Mouse (Mus musculus) forebrain, embryonic 13.5 days (tissue): Measurements from ENCODE around the gene Gas7. TPM values are rescaled to one million over a fixed set of nuclear protein-coding genes. Genes with fewer than 3 reads are reported as not detected.

Experiments used
- ATAC-seq: fragments of 200-750 bp; cut with Nextera tagmentation; 2 replicates; pipeline ENCODE4 v1.8.0; 2017
- H3K27ac ChIP-seq: fragments of 300-500 bp; sonication (generic); 2 replicates; pipeline ENCODE4 v1.5.1; 2015; ENCODE audit warnings: inconsistent platforms, mild to moderate bottlenecking, moderate library complexity
- H3K27me3 ChIP-seq: fragments of 300-500 bp; sonication (generic); 2 replicates; pipeline ENCODE4 v1.6.1; 2015; ENCODE audit warnings: mild to moderate bottlenecking, inconsistent platforms
- H3K36me3 ChIP-seq: fragments of 300-500 bp; sonication (generic); 2 replicates; pipeline ENCODE4 v1.6.1; 2015; ENCODE audit warnings: mild to moderate bottlenecking, inconsistent platforms; ENCODE audit not compliant: poor library complexity, severe bottlenecking
- H3K4me1 ChIP-seq: fragments of 300-500 bp; sonication (generic); 2 replicates; pipeline ENCODE4 v1.6.1; 2015; ENCODE audit warnings: inconsistent platforms
- H3K4me2 ChIP-seq: fragments of 300-500 bp; sonication (generic); 2 replicates; pipeline ENCODE4 v1.6.1; 2015; ENCODE audit warnings: inconsistent platforms, mild to moderate bottlenecking, moderate library complexity
- H3K4me3 ChIP-seq: fragments of 300-500 bp; sonication (generic); 2 replicates; pipeline ENCODE4 v1.5.1; 2015; ENCODE audit warnings: mild to moderate bottlenecking, inconsistent platforms
- H3K9ac ChIP-seq: fragments of 300-500 bp; sonication (generic); 2 replicates; pipeline ENCODE4 v1.6.1; 2015; ENCODE audit warnings: mild to moderate bottlenecking, inconsistent platforms
- H3K9me3 ChIP-seq: fragments of 300-500 bp; sonication (generic); replicated peaks from 2 replicates; pipeline ENCODE4 v1.6.1; 2016; ENCODE audit warnings: inconsistent platforms
- WGBS: fragments of 180-500 bp; shearing (Covaris S2); methylation state at CpG from one replicate; pipeline ENCODE4 v1.1.7; 2015; 5-methylcytosine and 5-hydroxymethylcytosine counted together
- polyA plus RNA-seq: library from polyadenylated mRNA; unstranded; fragments of >200 nt; fragmentation: Nextera tagmentation; extraction: Ambion mirVana; gene quantifications from 2 replicates; pipeline ENCODE4 v1.2.1, GENCODE M21; 2015

Gene Gas7
- polyA plus RNA-seq, 1 experiment from 2014 or later, result 18.3 TPM

DNA sequence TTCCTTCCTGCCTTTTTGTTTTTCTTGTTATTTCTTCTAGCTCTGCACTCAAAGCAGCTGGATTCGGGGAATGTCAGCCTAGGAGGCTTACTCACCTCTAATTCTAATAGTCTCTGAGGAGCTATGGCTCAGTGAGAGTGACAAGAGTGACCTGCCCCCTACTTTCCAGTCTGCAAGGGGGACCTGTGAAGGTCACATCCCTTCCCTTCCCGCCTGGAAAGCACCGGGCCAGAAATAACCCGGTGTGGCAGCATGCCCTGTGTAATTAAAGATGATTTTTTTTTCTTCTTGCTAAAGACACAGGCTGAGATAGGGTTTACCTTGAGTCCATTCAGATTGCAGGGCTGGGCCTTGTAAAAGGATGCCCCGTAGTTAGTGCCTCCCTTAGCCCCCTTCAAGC lies 91.3 kb downstream of the Gas7 start:
- Histone ChIP-seq H3K27ac (no peak overlapping the region), H3K4me3 (no peak overlapping the region), H3K4me1 (0 out of 2 replicates have a peak, but pooled peaks cover 11% of the 10 kb centered on the region), H3K4me2 (no peak overlapping the region), H3K9ac (no peak overlapping the region), H3K9me3 (no peaks in the 10 kb centered on the region), H3K36me3 (no peaks in the 10 kb centered on the region), H3K27me3 (no peaks in the 10 kb centered on the region)
- 48% methylated on average over 5 of the region's 5 CpGs for WGBS
- no peak for ATAC-seq

DNA sequence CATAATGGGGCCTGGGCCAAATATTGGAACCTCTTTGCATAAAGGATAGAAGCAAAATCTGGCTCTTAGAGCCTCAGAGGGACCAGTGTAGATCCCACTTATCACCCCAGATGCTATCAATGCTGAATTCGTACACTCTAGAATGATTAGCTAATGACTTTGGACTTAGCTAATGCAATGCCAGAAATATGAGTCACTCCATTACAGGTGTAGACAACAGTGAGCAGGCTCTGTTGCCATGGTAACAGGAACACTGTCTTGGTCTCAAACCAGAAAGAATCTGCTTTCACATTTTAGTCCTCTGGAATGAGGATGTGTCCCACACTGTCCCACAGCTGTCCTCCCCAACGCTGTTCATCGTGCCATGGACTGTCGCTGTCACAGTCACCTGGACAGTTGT lies 94.1 kb downstream of the Gas7 start:
- H3K4me3 ChIP-seq, result no peak overlapping the region
- H3K4me1 ChIP-seq, result 0 out of 2 replicates have a peak, but pooled peaks cover 11% of the 10 kb centered on the region
- H3K9ac ChIP-seq, result no peak overlapping the region
- H3K27ac ChIP-seq, result no peak overlapping the region
- H3K4me2 ChIP-seq, result no peak overlapping the region
- WGBS, result 88% methylated on average over 4 of the region's 4 CpGs
- H3K36me3 ChIP-seq, result no peaks in the 10 kb centered on the region
- H3K27me3 ChIP-seq, result no peaks in the 10 kb centered on the region
- peak; percentile 8; the same call in 1 of the 2 replicates for ATAC-seq
- H3K9me3 ChIP-seq, result no peaks in the 10 kb centered on the region

- WGBS, result 84% methylated on average over 13 of the region's 13 CpGs
- Histone ChIP-seq H3K27ac (no peak overlapping the region), H3K9ac (no peak overlapping the region), H3K4me3 (no peak overlapping the region), H3K36me3 (no peaks in the 10 kb centered on the region), H3K4me1 (0 out of 2 replicates have a peak, but pooled peaks cover 11% of the 10 kb centered on the region), H3K27me3 (no peaks in the 10 kb centered on the region), H3K9me3 (no peaks in the 10 kb centered on the region), H3K4me2 (no peak overlapping the region)
- ATAC-seq, result no peak
These were observed 94.7 kb downstream of the Gas7 start for GRCm38 (mm10) chr11:67549762-67550488.

- Histone ChIP-seq H3K4me3 (no peak overlapping the region), H3K27me3 (no peaks in the 10 kb centered on the region), H3K9ac (no peak overlapping the region), H3K4me2 (no peak overlapping the region), H3K4me1 (0 out of 2 replicates have a peak, but pooled peaks cover 7% of the 10 kb centered on the region), H3K27ac (no peak overlapping the region), H3K36me3 (no peaks in the 10 kb centered on the region), H3K9me3 (no peaks in the 10 kb centered on the region)
- ATAC-seq, result no peak
- WGBS, result 83% methylated on average over 8 of the region's 8 CpGs
These were observed 97.2 kb downstream of the Gas7 start for GRCm38 (mm10) chr11:67552400-67552799.

DNA sequence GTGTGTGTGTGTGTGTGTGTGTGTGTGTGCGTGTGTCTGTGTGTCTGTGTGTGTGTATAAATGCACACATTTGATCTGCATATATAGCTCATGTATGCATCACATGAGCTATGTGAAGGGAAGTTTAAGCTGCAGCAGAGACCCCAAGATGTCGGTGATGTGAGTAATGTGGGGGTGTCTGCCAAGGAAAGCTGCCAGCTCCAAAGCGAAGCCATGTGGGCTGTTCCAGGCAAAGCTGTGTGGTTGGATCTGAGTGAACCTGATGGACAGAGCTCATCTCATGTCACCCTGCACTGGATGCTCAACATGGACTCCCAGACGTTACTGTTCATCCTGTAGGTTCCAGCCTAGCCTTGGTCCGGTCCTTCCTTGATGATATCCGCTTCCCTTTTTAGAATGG lies 99.0 kb downstream of the Gas7 start:
- Histone ChIP-seq H3K27ac (no peak overlapping the region), H3K36me3 (no peaks in the 10 kb centered on the region), H3K9me3 (no peaks in the 10 kb centered on the region), H3K4me3 (no peak overlapping the region), H3K4me2 (no peak overlapping the region), H3K9ac (no peak overlapping the region), H3K4me1 (peaks cover 12% of the 10 kb centered on the region; the same call in 1 of the 2 replicates), H3K27me3 (no peaks in the 10 kb centered on the region)
- ATAC-seq, result no peak
- WGBS, result 88% methylated on average over 6 of the region's 6 CpGs

DNA sequence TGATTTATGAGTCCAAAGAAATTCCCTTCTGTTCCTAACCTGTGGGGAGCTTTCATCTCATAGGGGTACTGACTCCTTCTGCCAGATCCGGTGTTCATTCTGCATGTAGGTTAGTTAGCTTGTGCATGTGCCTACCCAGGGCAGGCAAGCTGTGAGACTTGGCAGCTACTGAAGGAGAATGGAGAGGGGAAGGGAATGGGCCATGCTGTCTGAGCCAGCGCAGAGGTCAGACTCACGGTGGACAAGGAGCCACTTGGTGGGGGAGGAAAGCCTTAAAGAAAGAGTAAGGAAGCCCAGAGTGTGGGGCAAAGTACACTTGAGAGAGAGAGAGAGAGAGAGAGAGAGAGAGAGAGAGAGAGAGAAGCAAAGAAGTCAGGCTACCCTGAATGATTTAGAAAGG lies 101.1 kb downstream of the Gas7 start:
- Histone ChIP-seq H3K36me3 (no peaks in the 10 kb centered on the region), H3K9me3 (no peaks in the 10 kb centered on the region), H3K27me3 (no peaks in the 10 kb centered on the region), H3K4me3 (no peak overlapping the region), H3K4me2 (no peak overlapping the region), H3K4me1 (peaks cover 11% of the 10 kb centered on the region; the same call in 1 of the 2 replicates), H3K9ac (no peak overlapping the region), H3K27ac (no peak overlapping the region)
- 77% methylated on average over 3 of the region's 3 CpGs for WGBS
- no peak for ATAC-seq

GRCm38 (mm10) chr11:67558772-67559448 lies 103.7 kb downstream of the Gas7 start:
- 33% methylated on average over 9 of the region's 9 CpGs for WGBS
- peaks cover 11% of the 10 kb centered on the region; the same call in 1 of the 2 replicates for H3K4me1 ChIP-seq
- no peak overlapping the region for H3K4me2 ChIP-seq
- H3K36me3 ChIP-seq, result no peaks in the 10 kb centered on the region
- no peak overlapping the region for H3K27ac ChIP-seq
- H3K27me3 ChIP-seq, result no peaks in the 10 kb centered on the region
- H3K4me3 ChIP-seq, result no peak overlapping the region
- no peak overlapping the region for H3K9ac ChIP-seq
- no peaks in the 10 kb centered on the region for H3K9me3 ChIP-seq
- no peak for ATAC-seq

DNA sequence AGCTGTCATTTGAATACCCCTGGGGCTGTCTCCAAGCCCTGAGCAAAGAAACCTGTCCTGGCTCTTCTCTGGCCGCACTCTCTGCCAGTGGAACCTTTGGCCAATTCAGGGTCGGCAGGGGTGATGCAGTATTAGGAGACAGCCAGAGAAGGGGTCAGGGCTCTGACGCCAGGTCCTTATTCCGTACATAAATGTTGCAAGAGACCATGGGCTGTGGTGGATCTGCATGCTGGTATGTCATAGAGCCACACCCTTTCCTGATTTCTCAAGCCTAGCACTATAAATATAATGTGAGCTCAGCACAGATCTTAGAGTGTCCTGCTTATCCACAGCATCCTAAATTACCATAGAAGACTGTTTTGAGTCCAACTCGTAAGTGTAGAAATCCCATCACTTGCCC lies 104.3 kb downstream of the Gas7 start:
- no peak overlapping the region for H3K27ac ChIP-seq

GRCm38 (mm10) chr11:67561631-67562030 lies 106.4 kb downstream of the Gas7 start:
- no peak overlapping the region for H3K4me3 ChIP-seq
- H3K9ac ChIP-seq, result no peak overlapping the region
- no peak for ATAC-seq
- no peak overlapping the region for H3K27ac ChIP-seq
- WGBS, result 76% methylated on average over 4 of the region's 4 CpGs
- no peaks in the 10 kb centered on the region for H3K36me3 ChIP-seq
- peaks cover 11% of the 10 kb centered on the region; the same call in 1 of the 2 replicates for H3K4me1 ChIP-seq
- no peaks in the 10 kb centered on the region for H3K9me3 ChIP-seq
- H3K27me3 ChIP-seq, result no peaks in the 10 kb centered on the region
- no peak overlapping the region for H3K4me2 ChIP-seq

More for the DNA sequence above, 104.3 kb downstream of the Gas7 start:
- WGBS, result 87% methylated on average over 5 of the region's 5 CpGs
- H3K4me2 ChIP-seq, result no peak overlapping the region
- no peak overlapping the region for H3K4me3 ChIP-seq
- no peaks in the 10 kb centered on the region for H3K27me3 ChIP-seq
- no peaks in the 10 kb centered on the region for H3K36me3 ChIP-seq
- peaks cover 11% of the 10 kb centered on the region; the same call in 1 of the 2 replicates for H3K4me1 ChIP-seq
- no peaks in the 10 kb centered on the region for H3K9me3 ChIP-seq
- no peak overlapping the region for H3K9ac ChIP-seq
- no peak for ATAC-seq

GRCm38 (mm10) chr11:67563141-67563540 lies 107.9 kb downstream of the Gas7 start:
- H3K4me1 ChIP-seq, result peaks cover 11% of the 10 kb centered on the region; the same call in 1 of the 2 replicates
- 59% methylated on average over 5 of the region's 5 CpGs for WGBS
- ATAC-seq, result no peak
- no peaks in the 10 kb centered on the region for H3K27me3 ChIP-seq
- no peaks in the 10 kb centered on the region for H3K36me3 ChIP-seq
- no peak overlapping the region for H3K9ac ChIP-seq
- H3K9me3 ChIP-seq, result no peaks in the 10 kb centered on the region
- H3K4me2 ChIP-seq, result no peak overlapping the region
- no peak overlapping the region for H3K27ac ChIP-seq
- H3K4me3 ChIP-seq, result no peak overlapping the region

- no peaks in the 10 kb centered on the region for H3K36me3 ChIP-seq
- 87% methylated on average over 8 of the region's 8 CpGs for WGBS
- no peaks in the 10 kb centered on the region for H3K27me3 ChIP-seq
- peaks cover 4% of the 10 kb centered on the region; the same call in 1 of the 2 replicates for H3K4me1 ChIP-seq
- H3K9me3 ChIP-seq, result no peaks in the 10 kb centered on the region
- no peak overlapping the region for H3K4me3 ChIP-seq
- no peak overlapping the region for H3K4me2 ChIP-seq
- no peak for ATAC-seq
- no peak overlapping the region for H3K9ac ChIP-seq
- H3K27ac ChIP-seq, result no peak overlapping the region
These were observed 108.9 kb downstream of the Gas7 start for GRCm38 (mm10) chr11:67564003-67564637.

DNA sequence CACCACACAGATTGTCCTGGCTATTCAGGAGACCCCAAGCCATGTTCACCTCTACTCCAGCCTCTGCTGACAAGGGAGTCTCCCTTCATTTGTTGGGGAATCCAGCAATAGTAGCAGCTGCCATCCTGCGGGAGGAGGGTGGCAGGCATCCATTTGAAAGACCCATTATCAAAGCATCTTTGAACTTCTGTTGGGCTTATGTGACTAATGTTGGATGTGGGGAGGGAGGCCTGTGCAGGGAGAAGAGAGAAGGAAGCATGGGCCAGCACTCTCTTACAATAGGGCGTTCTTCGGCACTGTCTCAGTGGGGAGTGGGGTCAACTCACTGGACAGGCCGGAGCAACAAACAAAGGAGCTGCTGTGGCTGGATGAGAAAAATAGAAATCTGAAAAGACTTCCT lies 110.3 kb downstream of the Gas7 start:
- Histone ChIP-seq H3K27me3 (no peaks in the 10 kb centered on the region), H3K4me1 (peaks cover 3% of the 10 kb centered on the region; the same call in 1 of the 2 replicates), H3K27ac (no peak overlapping the region), H3K9me3 (no peaks in the 10 kb centered on the region), H3K9ac (no peak overlapping the region), H3K4me3 (no peak overlapping the region), H3K36me3 (no peaks in the 10 kb centered on the region), H3K4me2 (no peak overlapping the region)
- no peak for ATAC-seq
- WGBS, result 45% methylated on average over 4 of the region's 4 CpGs
